Mouse (Mus musculus) bone marrow macrophage, adult 2 months (primary cell): ENCODE data around the gene Asf1b.

Experiments
- CTCF ChIP-seq: IDR thresholded peaks from 2 replicates; pipeline ENCODE4 v1.5.1; 2012; ENCODE audit warnings: low read depth, mild to moderate bottlenecking, low read length, moderate library complexity
- POLR2A ChIP-seq: IDR thresholded peaks from 2 replicates; pipeline ENCODE4 v1.6.1; 2012; ENCODE audit warnings: mild to moderate bottlenecking, low read depth, low read length, borderline replicate concordance

- TF ChIP-seq CTCF (no peak), POLR2A (no peak)
Observed at GRCm38 (mm10) chr8:83926266-83926665, 29.0 kb upstream of the Asf1b start.
